Comparison of ENCODE assay signal across 20 mouse cellular contexts in genomic region chr4:126986768-126987167, GRCm38 (mm10). TPM values are rescaled to one million over a fixed set of nuclear protein-coding genes. Genes with fewer than 3 reads are reported as not detected.
DNase-seq lines count a peak whose midpoint lies in the region; ATAC-seq and TF ChIP-seq lines count a peak whose summit lies in the region.
"Had no signal": no experiment of that assay in that cellular context is flagged by ENCODE, and none has a peak within 500 bp of the region (broad histone marks: within the 10 kb centered on the region; RNA-seq: fewer than 3 reads in every experiment).

No protein-coding gene starts in this region.

- H3K4me2 ChIP-seq in liver, embryonic 14.5 days (ENCODE audit: low read depth): no peak overlapping the region
- H3K4me2 ChIP-seq in liver, embryonic 11.5 days: no peak overlapping the region
- no peak overlapping the region for H3K4me2 ChIP-seq in stomach, postnatal 0 days (replicated peaks; ENCODE audit: low read depth)
- H3K4me2 ChIP-seq: forebrain, embryonic 13.5 days; heart, embryonic 13.5 days; hindbrain, embryonic 12.5 days had no signal

- no peak for TF ChIP-seq EP300 in liver, embryonic 14.5 days (IDR thresholded peaks at IDR 0.05; ENCODE audit: low read depth)
- TF ChIP-seq EP300 in stomach, postnatal 0 days (optimal IDR thresholded peaks at IDR 0.05): no peak

- no peaks in the 10 kb centered on the region for H3K27me3 ChIP-seq in liver, embryonic 14.5 days (ENCODE audit: control insufficient read depth, insufficient read depth, low read length)
- H3K27me3 ChIP-seq in liver, embryonic 11.5 days (replicated peaks; ENCODE audit: control insufficient read depth, insufficient read depth, low read length): no peaks in the 10 kb centered on the region
- no peaks in the 10 kb centered on the region for H3K27me3 ChIP-seq in stomach, postnatal 0 days (ENCODE audit: control insufficient read depth, insufficient read depth, low read length)
- H3K27me3 ChIP-seq: forebrain, embryonic 13.5 days; heart, embryonic 13.5 days; hindbrain, embryonic 12.5 days had no signal

- ATAC-seq in liver, embryonic 14.5 days (ENCODE audit: insufficient read depth): no peak
- no peak for ATAC-seq in liver, embryonic 11.5 days (replicated peaks; ENCODE audit: low FRiP score)
- no peak for ATAC-seq in stomach, postnatal 0 days (ENCODE audit: low FRiP score, low TSS enrichment)
- ATAC-seq: forebrain, embryonic 13.5 days; forebrain, postnatal 0 days; hindbrain, embryonic 16.5 days had no signal

- intact Hi-C loops in heart, postnatal 14 days (cut with DNase I): no loop called here

- TF ChIP-seq CTCF in liver, embryonic 14.5 days (IDR thresholded peaks at IDR 0.05; ENCODE audit: low read depth): peak; percentile 15; the same call in 1 of the 2 replicates
- TF ChIP-seq CTCF in stomach, postnatal 0 days (IDR thresholded peaks at IDR 0.05; ENCODE audit: low read depth): peak; percentile 24; the same call in 1 of the 2 replicates

- WGBS in liver, embryonic 14.5 days (ENCODE audit: insufficient replicate concordance): 65% methylated on average over 5 of the region's 5 CpGs
- 68% methylated on average over 5 of the region's 5 CpGs for WGBS in liver, embryonic 11.5 days
- WGBS in stomach, postnatal 0 days: 80% methylated on average over 5 of the region's 5 CpGs

- H3K4me1 ChIP-seq in liver, embryonic 14.5 days (replicated peaks; ENCODE audit: control insufficient read depth in 2 of 2, insufficient read depth in 2 of 2, low read length in 1 of 2): no peaks in the 10 kb centered on the region
- H3K4me1 ChIP-seq in liver, embryonic 11.5 days (replicated peaks; ENCODE audit: control insufficient read depth, insufficient read depth, low read length): no peaks in the 10 kb centered on the region
- no peaks in the 10 kb centered on the region for H3K4me1 ChIP-seq in stomach, postnatal 0 days (replicated peaks; ENCODE audit: control insufficient read depth, insufficient read depth)
- H3K4me1 ChIP-seq: embryonic facial prominence, embryonic 10.5 days; forebrain, embryonic 13.5 days; heart, embryonic 13.5 days; hindbrain, embryonic 12.5 days had no signal

- no peak overlapping the region for H3K9ac ChIP-seq in liver, embryonic 14.5 days (replicated peaks)
- H3K9ac ChIP-seq in liver, embryonic 11.5 days (ENCODE audit: low read depth, low read length): no peak overlapping the region
- no peak overlapping the region for H3K9ac ChIP-seq in stomach, postnatal 0 days (ENCODE audit: low read length)
- H3K9ac ChIP-seq: forebrain, embryonic 13.5 days; forebrain, postnatal 0 days; heart, embryonic 13.5 days; hindbrain, embryonic 12.5 days had no signal

- peak; percentile 18 for DNase-seq in heart, adult 11 months
- no peak for DNase-seq in heart, postnatal 14 days
- peak; percentile 18 for DNase-seq in kidney, adult 9 months
- no peak for DNase-seq in kidney, postnatal 10 days
- no peak for DNase-seq in liver, embryonic 14.5 days (ENCODE audit: low read depth in 3 of 3, low spot score in 3 of 3)
- DNase-seq in liver, embryonic 11.5 days (ENCODE audit: low spot score): no peak
- DNase-seq in stomach, postnatal 0 days (ENCODE audit: low spot score): no peak
- DNase-seq in thymus, postnatal 14 days: no peak
- DNase-seq: adrenal gland, adult 8-10 months; adrenal gland, postnatal 36 days; cerebellum, adult 2 months; cerebellum, postnatal 10 days; forebrain, postnatal 0 days; heart, postnatal 4 days had no signal

- H3K36me3 ChIP-seq in liver, embryonic 14.5 days (replicated peaks; ENCODE audit: control insufficient read depth, insufficient read depth, low read depth): no peaks in the 10 kb centered on the region
- H3K36me3 ChIP-seq in liver, embryonic 11.5 days (ENCODE audit: control insufficient read depth, insufficient read depth, low read length): no peaks in the 10 kb centered on the region
- H3K36me3 ChIP-seq in stomach, postnatal 0 days (ENCODE audit: control insufficient read depth, insufficient read depth, low read length): no peaks in the 10 kb centered on the region
- H3K36me3 ChIP-seq: embryonic facial prominence, embryonic 10.5 days; G1E; heart, embryonic 13.5 days; hindbrain, embryonic 12.5 days had no signal

- H3K9me3 ChIP-seq in liver, embryonic 14.5 days (ENCODE audit: control insufficient read depth, low read length): no peaks in the 10 kb centered on the region
- no peaks in the 10 kb centered on the region for H3K9me3 ChIP-seq in liver, embryonic 11.5 days (ENCODE audit: control insufficient read depth, low read length)
- H3K9me3 ChIP-seq in stomach, postnatal 0 days (ENCODE audit: control insufficient read depth, low read length): no peaks in the 10 kb centered on the region
- H3K9me3 ChIP-seq: embryonic facial prominence, embryonic 10.5 days; forebrain, embryonic 13.5 days; G1E; heart, embryonic 13.5 days; hindbrain, embryonic 12.5 days had no signal

- H3K4me3 ChIP-seq in liver, embryonic 14.5 days (ENCODE audit: insufficient read depth in 1 of 2, low read depth in 2 of 2, low read length in 2 of 2): no peak overlapping the region
- H3K4me3 ChIP-seq in liver, embryonic 11.5 days (ENCODE audit: low read depth, low read length): no peak overlapping the region
- H3K4me3 ChIP-seq in stomach, postnatal 0 days (ENCODE audit: low read depth, low read length): no peak overlapping the region
- H3K4me3 ChIP-seq: embryonic facial prominence, embryonic 10.5 days; forebrain, embryonic 13.5 days; heart, embryonic 13.5 days; hindbrain, embryonic 12.5 days had no signal

- H3K27ac ChIP-seq in liver, embryonic 14.5 days: no peak overlapping the region
- no peak overlapping the region for H3K27ac ChIP-seq in liver, embryonic 11.5 days (ENCODE audit: low read depth, low read length)
- no peak overlapping the region for H3K27ac ChIP-seq in stomach, postnatal 0 days (replicated peaks)
- H3K27ac ChIP-seq: embryonic facial prominence, embryonic 10.5 days; forebrain, embryonic 13.5 days; heart, embryonic 13.5 days; hindbrain, embryonic 12.5 days had no signal

RNA-seq across cellular contexts. Expression of gene Zmym4, which starts 18.8 kb away (rescaled TPM):
- 10 to 100 TPM; 26.0 to 27.8 TPM for total RNA-seq in heart, postnatal 14 days (2021)
- 2.3 and 2.8 TPM in 2 replicates for polyA plus RNA-seq in liver, embryonic 14.5 days (2012; rRNA removed)
- polyA plus RNA-seq in liver, embryonic 14.5 days (2014; fragmentation: Nextera tagmentation; extraction: Ambion mirVana): 2.6 and 3.2 TPM in 2 replicates
- polyA plus RNA-seq in liver, embryonic 11.5 days (2014; fragmentation: Nextera tagmentation; extraction: Ambion mirVana): 13.6 and 13.7 TPM in 2 replicates
- polyA plus RNA-seq in stomach, postnatal 0 days (2015; fragmentation: Nextera tagmentation; extraction: Ambion mirVana): 6.7 and 7.1 TPM in 2 replicates

RNA-seq across cellular contexts. Expression of gene Sfpq, which starts 34.4 kb away (rescaled TPM):
- total RNA-seq in heart, postnatal 14 days (2021): 100 to 1,000 TPM; 116 to 127 TPM
- 36.8 and 89.3 TPM in 2 replicates for polyA plus RNA-seq in liver, embryonic 14.5 days (2012; rRNA removed)
- 34.6 and 35.5 TPM in 2 replicates for polyA plus RNA-seq in liver, embryonic 14.5 days (2014; fragmentation: Nextera tagmentation; extraction: Ambion mirVana)
- polyA plus RNA-seq in liver, embryonic 11.5 days (2014; fragmentation: Nextera tagmentation; extraction: Ambion mirVana): 89.4 and 93.4 TPM in 2 replicates
- polyA plus RNA-seq in stomach, postnatal 0 days (2015; fragmentation: Nextera tagmentation; extraction: Ambion mirVana): 41.5 and 42.9 TPM in 2 replicates

Comparison
In these comparisons a context has a peak if more than half of its experiments do, and no peak if none do; other contexts are left out.
1. DNase-seq: peak in heart, adult 11 months (single experiment) and kidney, adult 9 months (single experiment); none in heart, postnatal 14 days (0 of 2), kidney, postnatal 10 days (single experiment), liver, embryonic 14.5 days (0 of 3), liver, embryonic 11.5 days (single experiment), stomach, postnatal 0 days (single experiment) and thymus, postnatal 14 days (single experiment).